Mouse (Mus musculus): ENCODE results near the gene Tppp. TPM values are rescaled to one million over a fixed set of nuclear protein-coding genes. Genes with fewer than 3 reads are reported as not detected.
A peak's percentile ranks its signal among the peaks of the same experiment; 100 is the strongest.

Gene Tppp
- polyA plus RNA-seq, 1 experiment from 2014 or later: 2.7 TPM

DNA sequence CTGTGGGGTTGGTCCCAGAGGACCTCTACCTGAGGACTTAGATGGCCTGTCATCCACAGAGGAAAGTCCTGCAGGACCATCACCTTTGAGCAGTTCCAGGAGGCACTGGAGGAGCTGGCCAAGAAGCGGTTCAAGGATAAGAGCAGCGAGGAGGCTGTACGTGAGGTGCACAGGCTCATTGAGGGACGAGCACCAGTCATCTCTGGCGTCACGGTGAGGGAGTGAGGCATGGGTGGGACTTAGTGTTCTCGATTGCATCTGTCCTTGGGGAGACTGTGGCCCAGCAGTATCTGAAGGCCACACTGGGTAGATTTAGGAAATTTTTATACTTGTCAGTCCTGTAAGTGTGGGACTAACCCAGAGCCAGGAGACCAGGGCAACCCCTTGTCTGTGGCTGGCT is 21.5 kb downstream of the Tppp start:
- H3K4me3 ChIP-seq (ENCODE audit: low read depth, low read length): no peak overlapping the region
- H3K27ac ChIP-seq (ENCODE audit: low read depth, low read length): no peak overlapping the region
- ATAC-seq (replicated peaks; ENCODE audit: insufficient number of reproducible peaks, low FRiP score, low TSS enrichment): no peak
- 84% methylated on average over 7 of the region's 7 CpGs for WGBS (ENCODE audit: insufficient replicate concordance)
- no peaks in the 10 kb centered on the region for H3K27me3 ChIP-seq (ENCODE audit: control insufficient read depth, insufficient read depth, low read length)
- H3K4me1 ChIP-seq (ENCODE audit: control insufficient read depth, insufficient read depth, low read length): no peaks in the 10 kb centered on the region; the same call in 1 of the 2 replicates
- H3K9me3 ChIP-seq (replicated peaks; ENCODE audit: control insufficient read depth, low read length): no peaks in the 10 kb centered on the region
- no peak overlapping the region for H3K4me2 ChIP-seq
- no peak overlapping the region for H3K9ac ChIP-seq (ENCODE audit: low read depth, low read length)
- H3K36me3 ChIP-seq (ENCODE audit: control insufficient read depth, insufficient read depth, low read length): no peaks in the 10 kb centered on the region

DNA sequence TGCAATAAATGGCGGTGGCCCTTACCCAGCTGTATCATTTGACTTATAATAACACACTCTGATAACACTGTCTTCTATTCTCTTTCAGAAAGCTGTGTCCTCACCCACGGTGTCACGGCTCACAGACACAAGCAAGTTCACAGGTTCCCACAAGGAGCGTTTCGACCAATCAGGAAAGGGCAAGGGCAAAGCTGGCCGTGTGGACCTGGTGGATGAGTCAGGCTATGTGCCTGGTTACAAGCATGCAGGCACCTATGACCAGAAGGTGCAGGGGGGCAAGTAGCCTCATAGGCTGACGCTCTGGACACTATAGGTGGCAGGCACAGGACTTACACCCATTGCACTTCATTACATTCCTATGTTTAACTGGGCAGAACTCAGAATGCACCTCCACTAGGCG is 21.9 kb downstream of the Tppp start:
- H3K4me2 ChIP-seq: no peak overlapping the region
- ATAC-seq (replicated peaks; ENCODE audit: insufficient number of reproducible peaks, low FRiP score, low TSS enrichment): no peak; the same call in 1 of the 2 replicates
- 79% methylated on average over 8 of the region's 8 CpGs for WGBS (ENCODE audit: insufficient replicate concordance)

DNA sequence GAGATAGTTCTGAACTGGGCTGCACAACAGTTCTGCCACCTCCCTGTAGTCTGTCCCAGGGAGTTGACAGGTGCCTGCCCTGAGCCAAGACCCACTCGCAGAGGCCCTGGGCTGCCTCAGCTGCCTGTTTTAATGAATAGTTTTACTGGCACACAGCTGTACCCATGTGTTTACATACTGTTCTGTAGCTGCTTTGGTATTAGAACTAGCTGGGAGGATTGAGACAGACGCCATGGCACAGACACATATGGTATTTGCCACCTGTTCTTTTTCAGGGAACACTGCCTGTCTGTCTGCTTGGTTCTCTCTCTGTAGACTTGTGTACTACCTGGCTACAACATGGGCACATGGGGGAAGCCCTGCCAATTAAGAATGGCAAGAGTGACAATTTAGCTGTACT is 25.5 kb downstream of the Tppp start:
- Histone ChIP-seq H3K9me3 (replicated peaks; ENCODE audit: control insufficient read depth, low read length) (no peaks in the 10 kb centered on the region), H3K4me1 (ENCODE audit: control insufficient read depth, insufficient read depth, low read length) (no peaks in the 10 kb centered on the region), H3K27ac (ENCODE audit: low read depth, low read length) (no peak overlapping the region), H3K4me2 (no peak overlapping the region), H3K36me3 (ENCODE audit: control insufficient read depth, insufficient read depth, low read length) (0 out of 2 replicates have a peak, but pooled peaks cover 6% of the 10 kb centered on the region), H3K4me3 (ENCODE audit: low read depth, low read length) (no peak overlapping the region), H3K9ac (ENCODE audit: low read depth, low read length) (no peak overlapping the region), H3K27me3 (ENCODE audit: control insufficient read depth, insufficient read depth, low read length) (no peaks in the 10 kb centered on the region)
- no peak for ATAC-seq (replicated peaks; ENCODE audit: insufficient number of reproducible peaks, low FRiP score, low TSS enrichment)
- WGBS (ENCODE audit: insufficient replicate concordance): 80% methylated on average over 2 of the region's 2 CpGs

More for the DNA sequence above, 21.9 kb downstream of the Tppp start:
- Histone ChIP-seq H3K27ac (ENCODE audit: low read depth, low read length) (no peak overlapping the region), H3K9me3 (replicated peaks; ENCODE audit: control insufficient read depth, low read length) (no peaks in the 10 kb centered on the region), H3K4me1 (ENCODE audit: control insufficient read depth, insufficient read depth, low read length) (no peaks in the 10 kb centered on the region; the same call in 1 of the 2 replicates), H3K4me3 (ENCODE audit: low read depth, low read length) (no peak overlapping the region), H3K9ac (ENCODE audit: low read depth, low read length) (no peak overlapping the region), H3K36me3 (ENCODE audit: control insufficient read depth, insufficient read depth, low read length) (no peaks in the 10 kb centered on the region), H3K27me3 (ENCODE audit: control insufficient read depth, insufficient read depth, low read length) (no peaks in the 10 kb centered on the region)

DNA sequence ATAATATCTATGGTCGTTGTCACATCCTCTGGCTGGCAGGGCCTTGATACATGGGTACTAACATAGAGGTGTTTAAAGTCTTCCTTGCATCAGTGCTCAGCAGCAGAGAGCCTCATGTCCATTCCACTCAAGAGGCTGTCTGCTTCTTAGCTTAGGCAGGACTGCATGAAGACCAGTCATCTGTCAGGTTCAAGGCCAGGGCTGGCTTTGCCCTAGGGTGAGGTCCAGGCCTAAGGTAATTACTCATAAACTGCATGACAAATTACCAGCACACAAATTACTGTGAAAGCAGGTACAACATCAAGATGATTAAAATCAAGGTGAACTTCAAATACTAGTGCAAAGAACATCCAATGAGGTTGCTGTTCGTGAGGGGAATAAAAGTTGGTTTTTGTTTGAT is 26.6 kb downstream of the Tppp start:
- Histone ChIP-seq H3K27me3 (ENCODE audit: control insufficient read depth, insufficient read depth, low read length) (no peaks in the 10 kb centered on the region), H3K4me3 (ENCODE audit: low read depth, low read length) (no peak overlapping the region), H3K4me1 (ENCODE audit: control insufficient read depth, insufficient read depth, low read length) (no peaks in the 10 kb centered on the region), H3K4me2 (no peak overlapping the region), H3K27ac (ENCODE audit: low read depth, low read length) (no peak overlapping the region), H3K9ac (ENCODE audit: low read depth, low read length) (no peak overlapping the region), H3K9me3 (replicated peaks; ENCODE audit: control insufficient read depth, low read length) (no peaks in the 10 kb centered on the region), H3K36me3 (ENCODE audit: control insufficient read depth, insufficient read depth, low read length) (peaks cover 11% of the 10 kb centered on the region; the same call in 1 of the 2 replicates)
- ATAC-seq (replicated peaks; ENCODE audit: insufficient number of reproducible peaks, low FRiP score, low TSS enrichment): no peak
- 86% methylated on average over 2 of the region's 2 CpGs for WGBS (ENCODE audit: insufficient replicate concordance)

DNA sequence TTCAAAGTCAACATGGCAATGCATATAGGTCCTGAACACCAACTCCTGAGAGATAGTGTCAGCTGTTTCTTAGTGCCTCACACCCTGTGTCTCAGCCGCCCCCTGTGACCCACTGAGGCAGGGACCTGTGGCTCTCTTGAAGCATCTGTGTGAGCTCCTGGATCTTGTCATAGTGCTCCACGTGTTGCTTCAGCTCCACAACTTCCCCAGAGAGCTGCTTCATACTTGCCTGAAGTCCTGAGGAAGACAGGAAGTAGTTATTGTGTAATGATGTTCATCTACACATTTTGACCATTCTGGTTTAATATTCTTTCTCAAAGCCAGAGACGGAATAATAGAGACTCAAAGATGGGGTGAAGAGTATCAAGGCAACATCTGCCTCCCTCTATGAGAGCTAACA is 30.7 kb downstream of the Tppp start:
- no peak overlapping the region for H3K4me3 ChIP-seq (ENCODE audit: low read depth, low read length)
- no peaks in the 10 kb centered on the region for H3K27me3 ChIP-seq (ENCODE audit: control insufficient read depth, insufficient read depth, low read length)
- H3K4me2 ChIP-seq: no peak overlapping the region
- no peaks in the 10 kb centered on the region for H3K4me1 ChIP-seq (ENCODE audit: control insufficient read depth, insufficient read depth, low read length)
- ATAC-seq (replicated peaks; ENCODE audit: insufficient number of reproducible peaks, low FRiP score, low TSS enrichment): no peak
- no peaks in the 10 kb centered on the region for H3K9me3 ChIP-seq (replicated peaks; ENCODE audit: control insufficient read depth, low read length)
- WGBS (ENCODE audit: insufficient replicate concordance): 82% methylated on average over 3 of the region's 3 CpGs
- no peak overlapping the region for H3K27ac ChIP-seq (ENCODE audit: low read depth, low read length)
- H3K9ac ChIP-seq (ENCODE audit: low read depth, low read length): no peak overlapping the region
- peaks cover 19% of the 10 kb centered on the region for H3K36me3 ChIP-seq (ENCODE audit: control insufficient read depth, insufficient read depth, low read length)

DNA sequence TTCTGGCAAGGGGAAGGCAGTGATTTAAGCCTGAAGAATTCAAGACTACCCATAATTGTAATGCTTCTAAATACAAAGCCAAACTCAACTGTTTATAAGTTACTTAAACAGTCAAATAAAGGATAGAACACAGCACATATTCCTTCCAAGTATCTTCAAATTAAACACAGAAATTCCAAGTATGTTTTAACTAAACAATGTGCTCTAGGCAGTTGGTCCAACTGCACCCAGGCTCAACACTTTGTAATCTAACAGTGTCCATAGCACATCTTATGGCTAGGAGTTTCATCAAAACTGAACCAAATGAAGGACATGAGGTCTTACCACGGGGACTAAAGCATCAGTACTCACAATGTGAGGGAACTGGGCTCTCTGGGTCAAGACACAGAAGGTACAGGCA is 47.0 kb downstream of the Tppp start:
- WGBS (ENCODE audit: insufficient replicate concordance): 83% methylated on average over 1 of the region's 1 CpGs
- Histone ChIP-seq H3K4me2 (no peak overlapping the region), H3K9me3 (replicated peaks; ENCODE audit: control insufficient read depth, low read length) (no peaks in the 10 kb centered on the region), H3K27ac (ENCODE audit: low read depth, low read length) (no peak overlapping the region), H3K4me3 (ENCODE audit: low read depth, low read length) (no peak overlapping the region), H3K4me1 (ENCODE audit: control insufficient read depth, insufficient read depth, low read length) (no peaks in the 10 kb centered on the region), H3K9ac (ENCODE audit: low read depth, low read length) (no peak overlapping the region), H3K27me3 (ENCODE audit: control insufficient read depth, insufficient read depth, low read length) (no peaks in the 10 kb centered on the region), H3K36me3 (ENCODE audit: control insufficient read depth, insufficient read depth, low read length) (0 out of 2 replicates have a peak, but pooled peaks cover 2% of the 10 kb centered on the region)
- ATAC-seq (replicated peaks; ENCODE audit: insufficient number of reproducible peaks, low FRiP score, low TSS enrichment): no peak

DNA sequence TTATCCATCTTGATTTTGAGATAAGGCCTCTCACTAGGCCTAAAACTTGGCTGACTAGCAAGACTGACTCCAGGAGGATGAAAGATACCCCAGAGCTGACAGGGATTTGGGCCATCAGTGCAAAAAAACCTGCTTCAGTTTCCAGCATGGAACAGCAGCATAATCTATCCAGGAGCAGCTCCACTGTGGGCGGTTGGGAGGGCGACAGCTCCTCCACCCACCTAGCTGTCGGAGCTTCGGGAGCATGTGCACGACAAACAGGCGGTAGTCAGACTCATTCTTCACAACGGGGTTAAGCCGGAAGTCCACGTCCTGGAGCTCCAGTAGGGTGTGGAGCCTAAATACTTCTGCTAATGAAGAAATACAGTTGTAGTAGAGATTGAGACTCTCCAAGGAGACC is 48.9 kb downstream of the Tppp start:
- H3K36me3 ChIP-seq (ENCODE audit: control insufficient read depth, insufficient read depth, low read length): 0 out of 2 replicates have a peak, but pooled peaks cover 2% of the 10 kb centered on the region
- no peaks in the 10 kb centered on the region for H3K4me1 ChIP-seq (ENCODE audit: control insufficient read depth, insufficient read depth, low read length)
- no peak overlapping the region for H3K27ac ChIP-seq (ENCODE audit: low read depth, low read length)
- no peak overlapping the region for H3K9ac ChIP-seq (ENCODE audit: low read depth, low read length)
- no peak for ATAC-seq (replicated peaks; ENCODE audit: insufficient number of reproducible peaks, low FRiP score, low TSS enrichment)
- H3K4me3 ChIP-seq (ENCODE audit: low read depth, low read length): no peak overlapping the region
- H3K27me3 ChIP-seq (ENCODE audit: control insufficient read depth, insufficient read depth, low read length): no peaks in the 10 kb centered on the region
- no peaks in the 10 kb centered on the region for H3K9me3 ChIP-seq (replicated peaks; ENCODE audit: control insufficient read depth, low read length)
- WGBS (ENCODE audit: insufficient replicate concordance): 93% methylated on average over 9 of the region's 9 CpGs
- H3K4me2 ChIP-seq: no peak overlapping the region

DNA sequence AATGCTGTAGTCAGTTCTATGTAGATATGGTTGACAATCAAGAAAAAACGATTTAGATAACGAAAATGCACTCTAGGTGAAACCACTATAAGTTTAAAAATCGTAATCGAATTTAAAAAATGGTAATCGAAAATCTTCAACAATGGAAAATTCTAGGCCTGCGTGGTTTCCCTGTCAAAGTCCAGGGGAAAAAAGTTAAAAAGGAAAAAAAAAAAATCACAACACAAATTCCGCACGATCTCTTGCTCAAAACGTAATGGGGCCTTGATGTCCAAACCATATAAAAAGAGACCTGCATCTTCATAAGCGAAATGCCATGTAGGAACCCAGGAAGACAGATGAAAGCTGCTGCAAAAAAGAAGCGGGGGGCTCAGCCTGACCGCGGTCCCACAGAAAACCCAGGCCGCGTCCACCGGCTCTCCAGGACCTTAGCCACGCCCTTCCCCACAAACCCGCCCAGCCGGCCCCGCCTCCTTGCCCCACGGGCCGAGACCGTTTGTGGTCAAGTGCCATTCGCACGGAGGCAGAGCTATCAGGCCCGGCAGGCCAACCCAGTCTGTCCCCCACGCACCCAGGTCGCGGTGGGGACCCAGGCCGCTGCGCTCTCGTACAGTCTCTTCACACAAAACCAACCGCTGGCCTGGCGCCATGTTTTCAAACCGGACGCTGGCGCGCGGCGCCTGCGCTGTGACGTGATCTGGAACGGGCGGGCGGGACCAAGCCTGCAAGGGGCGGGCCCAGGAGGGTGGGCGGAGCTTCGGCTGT is 52.6 kb downstream of the Tppp start, which contains the start of gene Cep72:
Gene Cep72 (minus strand): TSS at position 687 of the 765 bp plus-strand sequence.
- no peaks in the 10 kb centered on the region for H3K9me3 ChIP-seq (replicated peaks; ENCODE audit: control insufficient read depth, low read length)
- H3K9ac ChIP-seq (ENCODE audit: low read depth, low read length): peak within 1 kb of the TSS; percentile 90
- WGBS (ENCODE audit: insufficient replicate concordance): 3% methylated on average over 48 of the region's 48 CpGs
- peak within 1 kb of the TSS; percentile 81 for H3K4me3 ChIP-seq (ENCODE audit: low read depth, low read length)
- peak; percentile 96 for ATAC-seq (replicated peaks; ENCODE audit: insufficient number of reproducible peaks, low FRiP score, low TSS enrichment)
- H3K4me1 ChIP-seq (ENCODE audit: control insufficient read depth, insufficient read depth, low read length): no peaks in the 10 kb centered on the region
- H3K27ac ChIP-seq (ENCODE audit: low read depth, low read length): peak within 1 kb of the TSS; percentile 87
- H3K36me3 ChIP-seq (ENCODE audit: control insufficient read depth, insufficient read depth, low read length): no peaks in the 10 kb centered on the region
- H3K4me2 ChIP-seq: peak within 1 kb of the TSS; percentile 65
- H3K27me3 ChIP-seq (ENCODE audit: control insufficient read depth, insufficient read depth, low read length): no peaks in the 10 kb centered on the region

All from heart, embryonic 11.5 days (tissue).